Mouse (Mus musculus) midbrain, embryonic 16.5 days (tissue): ENCODE measurements around the gene Dgcr8. TPM values are rescaled to one million over a fixed set of nuclear protein-coding genes. Genes with fewer than 3 reads are reported as not detected.

Experiments used
- ATAC-seq: fragments of 200-750 bp; cut with Nextera tagmentation; 2 replicates; pipeline ENCODE4 v1.8.0; 2017; ENCODE audit warnings: moderate TSS enrichment
- H3K27ac ChIP-seq: fragments of 300-500 bp; sonication (generic); 2 replicates; pipeline ENCODE4 v1.5.1; 2014; ENCODE audit warnings: mild to moderate bottlenecking, low read length, mixed read lengths
- H3K27me3 ChIP-seq: fragments of 300-500 bp; sonication (generic); 2 replicates; pipeline ENCODE4 v1.6.1; 2014; ENCODE audit warnings: low read depth, low read length, mixed read lengths; ENCODE audit not compliant: control insufficient read depth, insufficient read depth
- H3K36me3 ChIP-seq: fragments of 300-500 bp; sonication (generic); 2 replicates; pipeline ENCODE4 v1.6.1; 2014; ENCODE audit warnings: mild to moderate bottlenecking, low read length, moderate library complexity, mixed read lengths; ENCODE audit not compliant: control insufficient read depth, insufficient read depth
- H3K4me1 ChIP-seq: fragments of 300-500 bp; sonication (generic); 2 replicates; pipeline ENCODE4 v1.6.1; 2014; ENCODE audit warnings: mild to moderate bottlenecking, low read length, mixed read lengths; ENCODE audit not compliant: control insufficient read depth, insufficient read depth
- H3K4me2 ChIP-seq: fragments of 300-500 bp; sonication (generic); 2 replicates; pipeline ENCODE4 v1.6.1; 2014; ENCODE audit warnings: mild to moderate bottlenecking, low read length, mixed read lengths
- H3K4me3 ChIP-seq: fragments of 300-500 bp; sonication (generic); 2 replicates; pipeline ENCODE4 v1.5.1; 2014; ENCODE audit warnings: low read depth, mild to moderate bottlenecking, low read length, moderate library complexity, mixed read lengths
- H3K9ac ChIP-seq: fragments of 300-500 bp; sonication (generic); 2 replicates; pipeline ENCODE4 v1.6.1; 2014; ENCODE audit warnings: low read depth, low read length, mixed read lengths
- H3K9me3 ChIP-seq: fragments of 300-500 bp; sonication (generic); replicated peaks from 2 replicates; pipeline ENCODE4 v1.6.1; 2014; ENCODE audit warnings: mild to moderate bottlenecking, low read length, mixed read lengths; ENCODE audit not compliant: control insufficient read depth, poor library complexity, severe bottlenecking
- WGBS: fragments of 180-500 bp; shearing (Covaris S2); extraction: QIAGEN DNeasy Blood & Tissue Kit; methylation state at CpG from one replicate; pipeline ENCODE4 v1.1.7; 2014; 5-methylcytosine and 5-hydroxymethylcytosine counted together
- polyA plus RNA-seq: library from polyadenylated mRNA; unstranded; fragments of >200 nt; fragmentation: Nextera tagmentation; extraction: Ambion mirVana; gene quantifications from 2 replicates; pipeline ENCODE4 v1.2.1, GENCODE M21; 2015

Dgcr8 gene
- 31.1 and 32.7 TPM in 2 replicates for polyA plus RNA-seq

DNA sequence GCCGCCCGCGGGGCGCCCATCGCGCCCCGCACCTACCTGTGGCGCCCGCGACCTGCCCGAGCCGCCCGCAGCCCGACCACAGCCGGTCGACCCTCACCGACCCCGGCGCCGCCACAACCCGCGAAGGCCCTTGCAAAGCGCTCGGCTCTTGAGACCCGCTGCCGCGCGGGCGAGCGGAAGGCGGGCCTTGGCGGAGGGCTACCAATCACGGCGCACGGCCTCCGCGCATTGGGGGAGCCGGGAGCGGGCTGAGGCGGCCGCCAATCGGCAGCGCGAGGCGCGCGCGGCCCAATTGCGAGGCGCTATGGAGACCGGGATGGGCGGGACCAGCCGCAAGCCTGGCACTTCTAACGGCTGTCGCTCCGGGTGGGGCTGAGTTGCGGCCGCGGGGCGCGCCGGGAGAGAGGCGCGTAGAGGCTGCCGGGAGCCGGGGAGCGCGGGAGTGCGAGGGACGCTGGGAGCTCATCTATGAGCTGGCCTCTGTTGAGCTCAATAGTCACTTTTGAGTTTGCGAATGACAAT, at the start of gene Dgcr8:
Gene Dgcr8 (minus strand): TSS at position 180 of the 522 bp plus-strand sequence.
- H3K9ac ChIP-seq: peak within 1 kb of the TSS; percentile 95
- WGBS: under 1% methylated on average over 60 of the region's 71 CpGs
- peak within 1 kb of the TSS; percentile 99 for H3K4me2 ChIP-seq
- H3K27me3 ChIP-seq: no peaks in the 10 kb centered on the region
- H3K27ac ChIP-seq: peak within 1 kb of the TSS; percentile 90
- peak within 1 kb of the TSS; percentile 97 for H3K4me3 ChIP-seq
- H3K9me3 ChIP-seq: no peaks in the 10 kb centered on the region
- ATAC-seq: peak; percentile 100
- H3K36me3 ChIP-seq: peaks cover 4% of the 10 kb centered on the region
- H3K4me1 ChIP-seq: peaks cover 27% of the 10 kb centered on the region

DNA sequence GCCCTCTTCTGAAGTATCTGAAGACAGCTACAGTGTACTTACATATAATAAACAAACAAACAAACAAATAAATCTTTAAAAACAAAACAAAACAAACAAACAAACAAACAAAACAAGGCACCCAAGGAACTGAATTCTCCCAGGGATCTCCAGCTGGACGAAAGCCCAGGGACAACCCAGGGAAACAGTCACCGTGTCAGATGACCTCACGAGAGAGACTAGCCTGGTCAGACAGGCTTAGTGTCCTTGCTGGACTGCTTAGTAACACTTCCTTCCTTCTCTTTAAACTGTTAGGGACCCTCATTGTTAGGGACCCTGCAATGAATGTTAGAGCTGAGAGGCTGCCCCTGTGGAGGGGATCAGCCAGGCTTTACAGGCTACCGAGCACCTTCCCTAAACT, 48.2 kb upstream of the Dgcr8 start:
- ATAC-seq: no peak
- H3K9me3 ChIP-seq: no peaks in the 10 kb centered on the region
- WGBS: 91% methylated on average over 4 of the region's 4 CpGs

DNA sequence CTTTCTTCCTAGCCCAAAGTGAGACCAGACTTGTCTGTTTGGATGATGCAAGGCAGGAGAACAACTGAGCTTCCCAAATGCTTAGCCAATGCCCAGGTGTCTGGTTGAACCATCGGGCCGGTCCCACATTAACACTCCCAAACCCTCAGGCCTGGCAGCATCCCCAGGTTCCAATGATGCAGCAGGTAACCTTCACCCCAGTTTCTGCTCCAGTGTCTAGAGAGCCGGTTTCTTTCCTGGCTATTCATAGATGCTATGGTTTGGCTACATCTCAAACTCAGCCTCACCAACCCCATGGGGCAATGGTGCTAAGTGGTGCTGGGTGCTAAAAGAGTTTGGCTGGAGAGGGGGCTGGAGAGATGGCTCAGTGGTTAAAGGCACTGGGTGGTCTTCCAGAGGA, 46.9 kb upstream of the Dgcr8 start:
- Histone ChIP-seq H3K4me1 (0 out of 2 replicates have a peak, but pooled peaks cover 3% of the 10 kb centered on the region), H3K9ac (no peak overlapping the region), H3K27me3 (no peaks in the 10 kb centered on the region), H3K36me3 (peaks cover 6% of the 10 kb centered on the region; the same call in 1 of the 2 replicates), H3K27ac (no peak overlapping the region), H3K4me3 (no peak overlapping the region), H3K9me3 (no peaks in the 10 kb centered on the region), H3K4me2 (no peak overlapping the region)
- WGBS: 99% methylated on average over 3 of the region's 3 CpGs
- ATAC-seq: no peak

More for the DNA sequence above, 48.2 kb upstream of the Dgcr8 start:
- Histone ChIP-seq H3K4me3 (no peak overlapping the region), H3K36me3 (peaks cover 6% of the 10 kb centered on the region; the same call in 1 of the 2 replicates), H3K27me3 (no peaks in the 10 kb centered on the region), H3K4me2 (no peak overlapping the region), H3K27ac (no peak overlapping the region), H3K9ac (no peak overlapping the region), H3K4me1 (peaks cover 8% of the 10 kb centered on the region)

DNA sequence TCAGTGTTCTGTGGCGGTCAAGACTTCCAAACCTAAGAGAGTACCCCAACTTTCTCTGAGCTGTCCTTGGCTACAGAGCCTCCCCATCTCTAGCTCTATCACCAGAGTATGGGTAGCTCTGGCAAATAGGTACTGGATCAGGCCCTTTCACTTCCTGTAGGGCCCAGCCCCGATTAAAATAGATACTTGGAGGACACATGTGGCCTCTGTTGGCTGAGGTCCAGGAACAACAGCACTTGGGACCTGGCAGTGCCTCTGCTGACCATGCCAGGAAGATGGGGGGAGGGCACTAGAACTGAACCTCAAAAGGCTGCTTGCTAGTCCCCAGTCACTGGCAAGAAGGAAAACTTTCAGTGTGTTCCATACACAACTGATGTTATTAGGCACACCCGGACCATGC, 44.9 kb upstream of the Dgcr8 start:
- Histone ChIP-seq H3K27me3 (no peaks in the 10 kb centered on the region), H3K27ac (no peak overlapping the region), H3K36me3 (peaks cover 6% of the 10 kb centered on the region; the same call in 1 of the 2 replicates), H3K9me3 (no peaks in the 10 kb centered on the region), H3K4me3 (no peak overlapping the region), H3K9ac (no peak overlapping the region), H3K4me2 (no peak overlapping the region), H3K4me1 (no peaks in the 10 kb centered on the region)
- 86% methylated on average over 3 of the region's 3 CpGs for WGBS
- no peak for ATAC-seq

DNA sequence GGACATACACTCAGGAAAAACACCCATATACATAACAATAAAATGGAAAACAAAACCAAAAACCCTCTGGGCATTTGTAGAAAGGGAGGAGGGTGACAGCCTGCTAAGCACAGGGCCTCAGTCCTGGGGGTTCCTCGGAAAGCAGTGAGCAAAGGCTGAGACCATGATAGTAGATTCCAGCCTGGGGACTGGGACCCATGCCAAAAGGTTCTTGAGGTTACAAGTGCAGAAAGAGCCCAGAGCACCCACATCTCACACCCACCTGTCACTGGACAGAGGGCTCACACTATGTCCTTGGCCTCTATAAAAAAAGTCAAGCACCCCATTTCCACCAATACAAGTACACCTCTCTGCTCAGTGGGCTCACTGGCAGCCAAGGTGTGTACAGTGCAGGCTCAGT, 39.5 kb upstream of the Dgcr8 start:
- Histone ChIP-seq H3K4me2 (no peak overlapping the region), H3K9ac (no peak overlapping the region), H3K9me3 (no peaks in the 10 kb centered on the region), H3K27ac (no peak overlapping the region), H3K4me3 (no peak overlapping the region), H3K27me3 (no peaks in the 10 kb centered on the region), H3K36me3 (peaks cover 5% of the 10 kb centered on the region; the same call in 1 of the 2 replicates), H3K4me1 (no peaks in the 10 kb centered on the region)
- no peak for ATAC-seq
- 80% methylated on average over 1 of the region's 1 CpGs for WGBS

DNA sequence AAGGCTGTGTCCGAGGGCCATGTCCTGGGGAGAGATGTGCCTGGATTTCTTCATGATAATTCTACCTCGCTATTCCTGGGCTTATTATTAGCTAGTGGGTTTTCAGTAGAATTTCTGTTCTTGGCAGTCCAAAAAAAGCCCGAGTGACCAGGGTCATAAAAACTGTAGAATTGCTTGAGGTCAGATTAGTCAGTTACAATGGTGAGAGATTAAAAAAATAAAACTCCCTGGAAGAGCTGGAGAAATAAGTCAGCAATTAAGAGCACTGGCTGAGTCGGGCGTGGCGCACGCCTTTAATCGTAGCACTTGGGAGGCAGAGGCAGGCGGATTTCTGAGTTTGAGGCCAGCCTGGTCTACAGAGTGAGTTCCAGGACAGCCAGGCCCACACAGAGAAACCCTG, 38.9 kb upstream of the Dgcr8 start:
- 95% methylated on average over 9 of the region's 9 CpGs for WGBS
- no peak overlapping the region for H3K4me3 ChIP-seq
- H3K36me3 ChIP-seq: peaks cover 11% of the 10 kb centered on the region
- no peaks in the 10 kb centered on the region for H3K9me3 ChIP-seq
- H3K9ac ChIP-seq: no peak overlapping the region
- no peaks in the 10 kb centered on the region for H3K4me1 ChIP-seq
- no peak for ATAC-seq
- H3K27ac ChIP-seq: no peak overlapping the region
- H3K4me2 ChIP-seq: no peak overlapping the region
- H3K27me3 ChIP-seq: no peaks in the 10 kb centered on the region

DNA sequence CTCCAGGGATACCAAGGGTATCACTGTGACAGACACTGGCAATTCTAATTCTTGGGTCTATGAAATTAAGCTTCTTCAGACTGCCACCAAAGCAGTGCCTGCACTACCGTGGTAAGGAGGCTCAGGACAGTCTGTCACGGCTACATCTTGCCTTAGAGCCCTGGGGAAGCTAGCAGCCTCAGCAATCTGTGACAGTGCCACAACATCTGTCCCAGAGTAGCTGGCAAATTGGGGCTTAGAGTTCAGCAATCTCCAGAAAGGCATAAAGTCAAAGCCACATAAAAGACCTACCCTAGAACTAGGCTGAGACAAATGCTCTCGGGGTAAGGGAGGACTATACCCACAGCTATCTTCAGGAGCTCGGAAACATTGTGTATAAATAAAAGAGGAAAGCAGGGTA, 36.7 kb upstream of the Dgcr8 start:
- no peaks in the 10 kb centered on the region for H3K9me3 ChIP-seq
- H3K4me3 ChIP-seq: no peak overlapping the region
- no peak for ATAC-seq
- no peaks in the 10 kb centered on the region for H3K27me3 ChIP-seq
- no peak overlapping the region for H3K9ac ChIP-seq
- H3K4me2 ChIP-seq: no peak overlapping the region
- no peak overlapping the region for H3K27ac ChIP-seq
- peaks cover 15% of the 10 kb centered on the region for H3K36me3 ChIP-seq
- no peaks in the 10 kb centered on the region for H3K4me1 ChIP-seq
- WGBS: 86% methylated on average over 4 of the region's 4 CpGs

DNA sequence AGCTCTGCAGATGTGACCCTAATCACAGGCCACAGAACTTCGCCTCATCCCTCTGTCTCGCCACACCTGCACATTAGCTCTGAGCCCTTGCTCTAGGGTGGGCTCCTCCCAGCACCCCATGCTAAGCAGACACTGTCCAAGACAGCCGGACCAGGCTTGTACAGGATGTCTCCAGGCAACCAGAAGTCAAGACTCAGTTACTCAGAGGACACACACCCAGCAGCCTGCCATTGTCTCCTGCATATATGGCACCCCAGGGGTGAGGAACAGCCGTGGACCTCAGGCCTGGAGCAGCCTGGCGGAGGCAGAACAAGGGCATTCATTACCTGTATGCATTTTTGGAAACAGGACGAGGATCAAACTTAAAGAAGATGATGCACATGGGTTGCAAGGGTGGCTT, 35.0 kb upstream of the Dgcr8 start:
- H3K27me3 ChIP-seq: no peaks in the 10 kb centered on the region
- no peak overlapping the region for H3K27ac ChIP-seq
- H3K9ac ChIP-seq: no peak overlapping the region
- H3K4me3 ChIP-seq: no peak overlapping the region
- peaks cover 15% of the 10 kb centered on the region for H3K36me3 ChIP-seq
- H3K4me1 ChIP-seq: no peaks in the 10 kb centered on the region
- no peak for ATAC-seq
- H3K9me3 ChIP-seq: no peaks in the 10 kb centered on the region
- H3K4me2 ChIP-seq: no peak overlapping the region
- 82% methylated on average over 6 of the region's 6 CpGs for WGBS

DNA sequence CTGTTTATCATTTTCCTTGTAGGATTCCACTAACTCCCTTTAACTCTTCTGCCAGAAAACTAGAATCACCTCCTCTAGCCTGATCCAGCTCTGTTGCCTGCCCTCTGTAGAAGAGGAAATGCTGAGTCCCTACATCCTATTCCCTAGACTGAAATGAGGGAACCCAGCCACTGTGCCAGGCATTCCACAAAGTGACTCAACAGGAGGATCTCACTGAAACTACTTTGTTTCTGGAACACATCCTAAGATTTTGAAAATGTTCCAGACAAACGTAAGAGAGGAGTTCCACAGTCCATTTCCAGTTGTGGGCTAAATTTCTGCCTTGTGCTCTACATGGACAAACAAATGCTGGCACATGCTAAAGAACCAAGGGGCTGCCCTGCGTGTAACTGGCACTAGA, 34.4 kb upstream of the Dgcr8 start:
- H3K4me3 ChIP-seq: no peak overlapping the region
- no peaks in the 10 kb centered on the region for H3K9me3 ChIP-seq
- WGBS: 84% methylated on average over 2 of the region's 2 CpGs
- no peaks in the 10 kb centered on the region for H3K27me3 ChIP-seq
- H3K36me3 ChIP-seq: peaks cover 15% of the 10 kb centered on the region
- no peak overlapping the region for H3K27ac ChIP-seq
- no peaks in the 10 kb centered on the region for H3K4me1 ChIP-seq
- H3K9ac ChIP-seq: no peak overlapping the region
- H3K4me2 ChIP-seq: no peak overlapping the region
- ATAC-seq: no peak
